Mouse (Mus musculus) skeletal muscle tissue, adult 2 months (tissue): Measurements from ENCODE around the gene Pik3cg.

Source experiments
- DNase-seq: peaks from one replicate; pipeline ENCODE4 v3.0.0-alpha.2; 2012; ENCODE audit warnings: low read depth, low spot score

The Pik3cg gene

GRCm38 (mm10) chr12:32201932-32202331, 6.5 kb downstream of the Pik3cg start:
- no peak for DNase-seq

DNA sequence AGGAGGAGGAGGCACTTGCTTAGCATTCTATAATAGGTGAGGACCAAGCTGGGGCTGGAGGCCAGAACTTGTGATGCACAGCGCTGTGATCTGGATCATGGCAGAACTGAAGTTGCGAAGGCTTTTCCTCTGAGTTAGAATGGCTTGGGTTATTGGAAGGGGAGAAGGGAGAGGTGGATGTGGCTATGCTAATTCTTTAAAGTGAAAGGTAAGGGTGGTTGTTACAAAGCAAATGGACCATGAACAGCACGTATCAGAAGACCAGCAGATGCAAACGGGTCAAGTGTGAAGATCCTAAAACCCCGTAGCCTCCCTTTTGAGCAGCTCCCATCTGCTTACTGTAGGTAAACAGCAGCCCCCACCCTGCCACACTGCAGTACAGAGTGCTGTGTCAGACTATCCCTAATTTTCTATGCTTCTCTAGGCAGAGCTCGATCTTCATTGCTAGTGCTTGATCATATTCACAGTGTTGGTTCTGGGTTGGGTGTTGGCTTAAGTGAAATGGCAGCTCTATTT, 7.3 kb downstream of the Pik3cg start:
- DNase-seq, result no peak

GRCm38 (mm10) chr12:32200387-32201069, 7.9 kb downstream of the Pik3cg start:
- DNase-seq, result no peak

DNA sequence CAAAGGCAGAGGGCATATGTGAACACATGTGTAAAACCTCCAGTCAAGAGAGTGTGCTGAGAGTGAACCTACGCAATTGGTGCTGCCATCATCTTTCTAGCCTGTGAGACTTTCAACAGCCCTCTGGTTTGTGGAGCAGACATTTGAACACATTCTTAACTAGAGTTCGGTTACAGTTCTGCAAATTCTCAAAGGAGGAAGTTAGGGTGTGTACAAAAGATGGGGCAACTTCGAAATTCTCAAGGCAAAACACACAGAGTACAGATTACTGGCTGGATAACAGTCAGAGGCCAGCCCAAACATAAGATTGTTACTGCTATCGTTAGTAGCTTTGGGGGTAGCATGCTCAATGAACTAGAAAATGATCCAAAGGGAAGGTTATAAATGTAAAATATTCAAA, 9.0 kb downstream of the Pik3cg start:
- no peak for DNase-seq

- no peak for DNase-seq
Measured at GRCm38 (mm10) chr12:32198025-32198424, 10.4 kb downstream of the Pik3cg start.

DNA sequence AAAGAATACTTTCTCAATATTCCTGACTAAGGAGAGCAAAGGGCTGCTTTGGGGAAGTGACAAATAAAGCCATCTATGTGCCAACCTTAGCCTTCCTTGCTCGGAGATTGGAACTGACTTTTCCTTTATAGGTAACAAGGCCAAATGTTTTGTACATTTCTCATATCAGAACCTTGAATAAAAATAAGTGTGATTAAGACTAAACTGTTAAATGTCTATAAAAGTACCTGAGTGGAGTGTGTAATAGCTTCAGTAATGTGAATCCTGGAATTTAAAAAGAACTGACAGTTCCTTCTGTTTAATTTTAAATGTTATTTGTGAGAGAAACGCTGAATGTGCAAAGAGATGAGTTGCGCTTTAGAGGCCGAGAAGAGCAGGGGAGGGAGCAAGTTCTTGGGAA, 13.5 kb downstream of the Pik3cg start:
- no peak for DNase-seq

DNA sequence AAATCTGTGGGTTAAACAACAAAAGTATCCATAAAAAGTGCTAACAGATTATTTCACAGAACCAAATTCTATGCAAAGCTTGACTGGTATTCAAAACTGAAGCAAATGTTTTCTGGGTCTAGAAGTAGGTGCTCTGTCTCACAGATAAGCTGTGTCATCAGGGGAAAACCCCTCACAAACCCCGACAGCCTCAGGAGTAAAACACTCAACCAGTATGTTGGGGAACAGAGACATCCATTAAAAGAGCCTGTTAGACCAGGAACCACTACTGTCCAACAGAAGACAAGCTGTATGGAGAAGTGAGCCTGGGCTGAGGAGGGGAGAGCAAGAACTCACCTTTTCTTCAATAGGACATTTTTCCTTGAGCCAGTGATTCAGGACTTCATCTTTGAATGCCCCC, 14.1 kb downstream of the Pik3cg start:
- DNase-seq, result no peak

DNA sequence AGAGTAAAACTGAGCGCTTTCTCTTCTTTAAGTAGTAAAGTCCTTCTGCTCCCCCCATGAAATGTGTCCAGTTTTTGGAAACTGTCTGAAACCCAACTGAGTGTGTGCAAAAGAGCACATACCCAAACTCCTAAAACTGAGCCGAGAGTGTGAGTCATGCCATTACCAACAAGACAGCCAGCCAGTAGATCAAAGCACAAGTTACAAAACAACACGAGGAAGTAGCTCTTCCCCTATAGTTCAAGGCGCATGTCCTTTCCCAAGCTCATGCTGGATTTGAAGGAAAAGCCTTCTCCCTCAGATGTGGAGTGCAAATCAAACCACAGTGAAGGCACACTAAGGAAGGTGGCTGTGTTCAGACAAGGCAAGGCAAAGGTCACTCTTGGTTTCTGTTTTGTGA, 17.5 kb downstream of the Pik3cg start:
- DNase-seq, result no peak

DNA sequence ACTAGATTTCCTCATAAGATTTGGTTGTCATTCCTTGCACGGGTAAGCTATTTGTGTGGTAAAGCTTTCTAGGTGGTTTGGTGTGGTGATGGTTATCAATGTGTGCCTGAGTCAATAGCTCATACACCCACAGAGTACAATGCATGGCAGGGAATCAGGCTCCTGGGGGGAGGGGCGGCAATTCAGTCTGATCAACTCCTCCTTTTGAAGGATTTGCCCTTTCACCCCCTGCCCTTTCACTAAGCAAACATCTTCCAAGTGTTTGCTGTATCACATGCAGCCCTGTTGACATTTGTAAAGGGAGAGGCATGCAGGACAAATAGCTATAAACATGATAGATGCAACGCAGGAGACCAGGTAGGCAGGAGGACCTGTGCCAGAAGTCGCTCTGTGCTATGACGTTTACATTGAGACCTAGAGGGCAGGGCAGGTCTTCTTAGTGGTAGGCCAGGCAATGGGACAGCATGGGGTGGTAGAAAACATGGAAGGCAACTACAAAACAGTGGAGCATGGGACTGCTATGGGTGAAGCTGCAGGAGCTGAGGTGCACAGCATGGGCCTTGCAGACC, 20.7 kb downstream of the Pik3cg start:
- no peak for DNase-seq

GRCm38 (mm10) chr12:32186627-32187255, 21.7 kb downstream of the Pik3cg start:
- DNase-seq, result no peak

DNA sequence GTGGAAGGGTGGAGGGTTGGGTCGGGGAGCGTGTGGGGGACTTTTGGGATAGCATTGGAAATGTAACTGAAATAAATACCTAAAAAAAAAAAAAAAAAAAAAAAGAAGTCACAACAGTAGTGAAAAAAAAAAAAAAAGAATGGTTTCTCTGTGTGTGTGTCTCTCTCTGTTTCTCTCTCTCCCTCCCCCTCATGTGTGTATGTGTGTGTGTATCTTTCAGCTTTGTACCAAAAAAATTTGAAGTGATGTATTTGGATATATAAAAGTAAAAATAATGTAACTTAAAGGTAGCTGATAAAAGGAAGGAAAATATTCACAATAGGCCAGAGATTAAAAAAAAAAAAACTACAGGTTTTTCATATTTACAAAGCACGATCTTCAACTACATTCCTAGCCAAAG, 23.6 kb downstream of the Pik3cg start:
- DNase-seq, result no peak

DNA sequence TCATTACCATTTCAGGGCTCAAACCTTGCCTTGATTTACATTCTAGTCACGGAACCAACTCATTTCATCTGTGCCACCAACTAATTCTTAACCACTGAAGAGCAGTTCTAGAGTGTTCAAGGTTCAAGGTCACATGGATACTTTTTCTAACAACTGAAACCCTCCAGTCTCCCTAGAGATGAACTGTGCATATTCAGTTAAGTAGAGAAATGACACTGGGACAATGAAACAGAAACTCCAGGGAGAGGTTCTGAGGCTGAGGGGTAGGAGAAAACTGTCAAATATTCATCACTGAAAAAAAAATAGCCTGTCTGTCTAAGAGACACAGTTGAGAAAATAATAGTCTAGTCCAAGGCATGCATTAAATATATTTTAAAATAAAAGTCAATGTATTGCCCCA, 24.9 kb downstream of the Pik3cg start:
- no peak for DNase-seq

DNA sequence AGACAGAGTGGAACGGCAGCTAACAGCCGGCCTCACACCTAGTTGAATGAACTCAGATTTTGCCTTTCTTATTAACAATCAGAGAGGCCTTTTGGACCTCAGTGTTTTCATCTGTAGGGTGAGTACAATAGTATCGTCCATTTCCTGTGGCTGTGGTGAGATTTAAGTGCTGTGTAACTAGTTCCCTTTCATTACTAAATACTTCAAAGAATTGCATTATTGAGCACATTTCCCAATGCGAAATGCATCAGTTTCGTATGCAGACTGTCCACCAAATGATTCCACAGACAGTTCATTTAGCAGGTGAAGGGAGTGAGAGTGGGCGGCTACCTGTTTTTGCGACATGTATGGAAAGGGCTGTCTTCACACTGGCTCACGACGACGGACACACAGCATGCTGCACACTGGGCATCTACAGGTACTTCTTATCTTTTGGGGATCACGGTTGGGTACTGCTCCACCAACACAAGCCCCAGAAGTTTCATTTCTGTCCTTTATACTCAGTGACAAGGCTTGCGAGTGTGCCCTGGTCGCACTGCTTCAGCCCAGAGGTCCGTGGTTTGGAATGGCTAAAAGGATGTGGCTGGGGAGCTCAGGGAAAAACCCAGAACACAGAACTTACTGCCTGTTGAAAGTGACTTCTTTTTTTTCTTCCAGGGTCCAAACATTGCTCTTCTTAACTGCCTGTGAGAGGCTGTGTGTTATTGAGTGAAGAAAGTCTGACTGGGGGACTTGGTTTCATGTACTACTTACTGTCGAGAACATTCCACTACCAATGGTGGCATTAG, 25.6 kb downstream of the Pik3cg start:
- DNase-seq, result no peak

DNA sequence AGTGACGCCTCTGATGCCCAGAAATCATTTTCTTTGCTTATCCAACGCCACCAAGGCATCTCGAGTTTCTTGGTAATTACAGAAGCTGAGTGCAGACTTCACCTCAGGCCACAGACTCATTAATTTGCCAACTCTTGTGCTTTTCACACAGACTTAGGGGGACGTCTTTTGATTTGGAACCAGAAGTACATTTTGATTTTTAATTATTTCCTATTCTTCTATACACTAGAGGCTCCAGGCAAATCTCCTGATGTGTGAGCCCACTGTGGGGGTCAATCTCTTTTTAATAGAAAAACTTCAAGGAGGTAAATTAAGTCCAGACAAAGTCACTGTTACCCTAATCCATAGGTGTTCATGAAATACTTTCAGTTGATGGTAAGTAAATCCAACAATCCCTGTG, 26.6 kb downstream of the Pik3cg start:
- DNase-seq, result no peak

DNA sequence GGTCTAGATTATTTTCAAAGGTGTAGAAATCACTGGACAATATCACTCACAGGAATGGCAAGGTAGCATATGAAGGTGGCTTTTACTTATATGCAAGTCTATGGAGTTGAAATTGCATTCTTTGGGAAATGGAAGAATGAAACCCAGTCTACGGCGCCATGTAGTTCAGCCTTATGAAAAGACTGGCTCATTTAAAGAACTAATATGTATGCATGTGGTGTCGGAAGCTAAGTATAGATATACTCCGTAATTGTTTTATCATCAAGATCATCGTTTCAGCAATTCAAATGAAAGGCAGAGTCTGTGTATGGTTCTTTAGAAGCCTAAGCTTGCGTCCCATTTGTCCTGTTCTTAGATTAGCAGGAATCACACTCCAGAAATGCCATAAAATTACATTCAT, 34.0 kb downstream of the Pik3cg start:
- no peak for DNase-seq

DNA sequence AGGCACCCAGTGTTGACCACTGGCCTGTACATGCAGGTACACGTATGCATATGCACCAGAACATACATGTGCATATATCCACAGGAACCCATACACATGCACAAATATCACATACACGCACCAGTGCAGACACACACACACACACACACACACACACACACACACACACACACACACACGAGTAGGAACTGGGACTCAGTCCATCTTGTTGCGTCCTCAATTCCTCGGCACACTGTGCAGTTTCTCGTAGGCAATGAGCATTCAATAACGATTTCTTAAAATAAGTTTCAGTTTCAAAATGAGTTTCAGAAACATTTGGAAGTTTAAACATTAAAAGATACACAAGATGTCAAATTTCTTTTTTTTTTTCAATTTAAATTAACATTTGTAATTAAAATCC, 35.6 kb downstream of the Pik3cg start:
- DNase-seq, result no peak

DNA sequence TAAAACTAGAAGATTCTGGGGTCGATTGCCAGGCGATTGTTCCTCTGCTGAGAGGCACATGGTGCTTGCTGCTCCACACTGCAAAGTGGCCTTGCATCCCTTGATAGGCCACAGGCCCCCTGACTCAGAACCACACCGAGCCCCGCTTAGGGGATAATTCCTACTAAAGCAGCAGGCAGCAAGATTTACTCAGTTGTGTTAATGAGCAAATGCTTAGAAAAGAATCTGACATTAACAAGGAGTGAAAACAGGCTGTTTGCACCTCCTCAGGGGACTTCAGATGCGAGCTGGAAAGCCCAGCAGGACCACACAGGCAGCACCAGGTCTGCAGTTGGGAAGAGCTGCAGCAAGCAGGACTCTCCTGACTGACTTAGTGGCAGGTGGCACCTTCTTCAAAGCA, 39.3 kb downstream of the Pik3cg start:
- no peak for DNase-seq

- no peak for DNase-seq
Measured at GRCm38 (mm10) chr12:32168751-32169150, 39.7 kb downstream of the Pik3cg start.

GRCm38 (mm10) chr12:32163706-32164105, 44.8 kb downstream of the Pik3cg start:
- no peak for DNase-seq

DNA sequence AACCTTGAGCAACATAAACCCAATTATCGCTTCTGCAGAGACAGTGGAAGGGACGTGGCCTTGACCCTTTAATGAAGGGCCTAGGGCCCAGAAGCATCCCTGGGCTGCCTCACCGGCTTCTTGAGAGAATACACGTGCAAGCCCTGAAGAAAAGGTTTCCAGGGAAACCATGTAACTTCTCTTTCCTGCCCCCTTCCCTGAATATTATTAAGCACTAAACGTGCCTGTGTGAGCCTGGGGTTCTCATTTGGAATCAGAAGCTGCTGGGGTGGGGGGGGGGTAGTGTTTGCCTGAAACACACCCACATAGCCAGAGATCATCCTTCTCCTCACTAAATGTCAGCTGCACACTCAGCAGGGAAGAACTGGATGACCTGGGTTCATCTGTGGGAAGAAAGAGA, 49.7 kb downstream of the Pik3cg start:
- no peak for DNase-seq

- no peak for DNase-seq
Measured at GRCm38 (mm10) chr12:32146606-32147005, 61.9 kb downstream of the Pik3cg start.

DNA sequence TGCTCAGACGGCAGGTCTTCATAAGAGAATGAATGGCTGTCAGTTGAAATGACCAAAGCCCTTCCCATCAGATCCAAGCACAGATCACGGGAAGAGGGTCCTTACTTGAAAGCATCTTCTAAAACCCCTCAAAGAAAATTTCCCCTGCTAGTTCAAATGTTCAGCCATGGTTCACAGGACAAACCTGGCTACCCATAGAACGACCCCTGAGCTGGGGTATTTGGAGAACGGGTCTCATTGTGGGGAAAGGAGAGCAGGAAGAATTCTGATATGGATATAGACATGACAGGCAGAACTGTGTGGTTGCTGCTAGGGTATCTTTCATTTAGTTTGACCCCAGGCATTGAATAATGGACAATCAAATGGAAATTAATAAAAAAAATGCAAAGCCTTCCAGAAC, 62.8 kb downstream of the Pik3cg start:
- DNase-seq, result no peak
